Mouse (Mus musculus) right cerebral cortex, adult 18-20 months (tissue): Measurements from ENCODE around the gene Shisal1.

ENCODE experiments used
- DNase-seq: peaks from one replicate; pipeline ENCODE4 v3.0.0; 2022; ENCODE audit warnings: mixed read lengths

Shisal1 gene

GRCm38 (mm10) chr15:84423781-84424180 lies 23.1 kb downstream of the Shisal1 start:
- DNase-seq = no peak

- DNase-seq = no peak
These were observed 28.7 kb downstream of the Shisal1 start for GRCm38 (mm10) chr15:84418266-84418610.

GRCm38 (mm10) chr15:84417592-84418265 lies 29.2 kb downstream of the Shisal1 start:
- no peak for DNase-seq

GRCm38 (mm10) chr15:84417017-84417416 lies 29.9 kb downstream of the Shisal1 start:
- DNase-seq = no peak

- DNase-seq = peak; percentile 86
These were observed 32.7 kb downstream of the Shisal1 start for GRCm38 (mm10) chr15:84414040-84414848.

GRCm38 (mm10) chr15:84412409-84412808 lies 34.5 kb downstream of the Shisal1 start:
- peak; percentile 51 for DNase-seq

- DNase-seq = no peak
These were observed 36.8 kb downstream of the Shisal1 start for GRCm38 (mm10) chr15:84410052-84410451.

- peak; percentile 33 for DNase-seq
These were observed 38.3 kb downstream of the Shisal1 start for GRCm38 (mm10) chr15:84408576-84408975.

GRCm38 (mm10) chr15:84405759-84406158 lies 41.1 kb downstream of the Shisal1 start:
- DNase-seq = no peak

GRCm38 (mm10) chr15:84403454-84404113 lies 43.3 kb downstream of the Shisal1 start:
- DNase-seq = no peak

GRCm38 (mm10) chr15:84398617-84399016 lies 48.3 kb downstream of the Shisal1 start:
- DNase-seq = no peak

- no peak for DNase-seq
These were observed 49.2 kb downstream of the Shisal1 start for GRCm38 (mm10) chr15:84397663-84398169.

- no peak for DNase-seq
These were observed 51.4 kb downstream of the Shisal1 start for GRCm38 (mm10) chr15:84395341-84396067.

- DNase-seq = no peak
These were observed 53.6 kb downstream of the Shisal1 start for GRCm38 (mm10) chr15:84393341-84393740.

GRCm38 (mm10) chr15:84392840-84393239 lies 54.1 kb downstream of the Shisal1 start:
- DNase-seq = no peak

- DNase-seq = no peak
These were observed 54.8 kb downstream of the Shisal1 start for GRCm38 (mm10) chr15:84392131-84392530.

GRCm38 (mm10) chr15:84388698-84389131 lies 58.2 kb downstream of the Shisal1 start:
- DNase-seq = no peak

GRCm38 (mm10) chr15:84385995-84386565 lies 60.8 kb downstream of the Shisal1 start:
- peak; percentile 31 for DNase-seq

GRCm38 (mm10) chr15:84384066-84384465 lies 62.8 kb downstream of the Shisal1 start:
- no peak for DNase-seq

- no peak for DNase-seq
These were observed 66.7 kb downstream of the Shisal1 start for GRCm38 (mm10) chr15:84380181-84380580.

GRCm38 (mm10) chr15:84378734-84379133 lies 68.2 kb downstream of the Shisal1 start:
- DNase-seq = no peak

GRCm38 (mm10) chr15:84372801-84373200 lies 74.1 kb downstream of the Shisal1 start:
- DNase-seq = no peak
